Mouse (Mus musculus) heart, adult 2 months (tissue): ENCODE measurements around the gene Gm11554.

Source experiments
- CTCF ChIP-seq: fragments of 200-600 bp; IDR thresholded peaks from 2 replicates; pipeline ENCODE4 v1.8.1; 2022; ENCODE audit warnings: antibody characterized with exemption, mild to moderate bottlenecking, moderate library complexity
- EP300 ChIP-seq: fragments of 200-500 bp; IDR thresholded peaks from 2 replicates; pipeline ENCODE4 v1.6.1; 2011; ENCODE audit warnings: low read depth, low read length, control low read depth; ENCODE audit not compliant: insufficient read depth
- POLR2A ChIP-seq: fragments of 200-500 bp; IDR thresholded peaks from 2 replicates; pipeline ENCODE4 v1.6.1; 2011; ENCODE audit warnings: mild to moderate bottlenecking, low read depth, low read length, control low read depth; ENCODE audit not compliant: insufficient read depth

GRCm38 (mm10) chr11:99778401-99778800 lies 25.8 kb downstream of the Gm11554 start:
- TF ChIP-seq POLR2A: no peak
- no peak for TF ChIP-seq CTCF
- TF ChIP-seq EP300: no peak
